Mouse (Mus musculus): ENCODE measurements around the gene Ell. TPM values are rescaled to one million over a fixed set of nuclear protein-coding genes. Genes with fewer than 3 reads are reported as not detected.
"Not testable (repeated sequence)": the region's sequence is repeated elsewhere in the genome, so short reads cannot be mapped to it uniquely, and the experiment has no call there.

Gene Ell
- polyA plus RNA-seq, 1 experiment from 2014 or later = 18.0 TPM

GRCm38 (mm10) chr8:70564696-70565235, 25.5 kb downstream of the Ell start:
- 81% methylated on average over 3 of the region's 3 CpGs for WGBS
- Histone ChIP-seq H3K9me3 (replicated peaks) (no peaks in the 10 kb centered on the region), H3K27ac (replicated peaks) (no peak overlapping the region), H3K27me3 (ENCODE audit: low read depth, poor library complexity, severe bottlenecking) (no peaks in the 10 kb centered on the region), H3K4me3 (no peak overlapping the region), H3K4me1 (peaks cover 32% of the 10 kb centered on the region), H3K36me3 (0 out of 2 replicates have a peak, but pooled peaks cover 2% of the 10 kb centered on the region)
- DNase-seq (ENCODE audit: low spot score) = no peak

GRCm38 (mm10) chr8:70565561-70565960, 26.3 kb downstream of the Ell start:
- H3K4me3 ChIP-seq = no peak overlapping the region
- 77% methylated on average over 3 of the region's 3 CpGs for WGBS
- peaks cover 34% of the 10 kb centered on the region for H3K4me1 ChIP-seq
- H3K27me3 ChIP-seq (ENCODE audit: low read depth, poor library complexity, severe bottlenecking) = no peaks in the 10 kb centered on the region
- H3K9me3 ChIP-seq (replicated peaks) = no peaks in the 10 kb centered on the region
- H3K27ac ChIP-seq (replicated peaks) = no peak overlapping the region
- no peak for DNase-seq (ENCODE audit: low spot score)
- H3K36me3 ChIP-seq = 0 out of 2 replicates have a peak, but pooled peaks cover 2% of the 10 kb centered on the region

- H3K27me3 ChIP-seq (ENCODE audit: low read depth, poor library complexity, severe bottlenecking) = no peaks in the 10 kb centered on the region
- no peak overlapping the region for H3K27ac ChIP-seq (replicated peaks)
- H3K9me3 ChIP-seq (replicated peaks) = no peaks in the 10 kb centered on the region
- H3K36me3 ChIP-seq = peaks cover 26% of the 10 kb centered on the region
- peaks cover 14% of the 10 kb centered on the region; the same call in 1 of the 2 replicates for H3K4me1 ChIP-seq
- H3K4me3 ChIP-seq = no peak overlapping the region
- no peak for DNase-seq (ENCODE audit: low spot score)
These were observed 31.1 kb downstream of the Ell start for GRCm38 (mm10) chr8:70570360-70570759.

GRCm38 (mm10) chr8:70570990-70571389, 31.7 kb downstream of the Ell start:
- no peaks in the 10 kb centered on the region for H3K27me3 ChIP-seq (ENCODE audit: low read depth, poor library complexity, severe bottlenecking)
- H3K4me1 ChIP-seq = peaks cover 14% of the 10 kb centered on the region; the same call in 1 of the 2 replicates
- no peak overlapping the region for H3K27ac ChIP-seq (replicated peaks)
- 86% methylated on average over 6 of the region's 6 CpGs for WGBS
- H3K36me3 ChIP-seq = peaks cover 26% of the 10 kb centered on the region
- no peak for DNase-seq (ENCODE audit: low spot score)
- no peaks in the 10 kb centered on the region for H3K9me3 ChIP-seq (replicated peaks)
- no peak overlapping the region for H3K4me3 ChIP-seq

GRCm38 (mm10) chr8:70574302-70574701, 35.0 kb downstream of the Ell start:
- H3K36me3 ChIP-seq = peaks cover 44% of the 10 kb centered on the region

GRCm38 (mm10) chr8:70574915-70575314, 35.7 kb downstream of the Ell start:
- Histone ChIP-seq H3K9me3 (replicated peaks) (no peaks in the 10 kb centered on the region), H3K36me3 (peaks cover 47% of the 10 kb centered on the region), H3K4me1 (peaks cover 12% of the 10 kb centered on the region; the same call in 1 of the 2 replicates), H3K27me3 (ENCODE audit: low read depth, poor library complexity, severe bottlenecking) (no peaks in the 10 kb centered on the region), H3K27ac (replicated peaks) (no peak overlapping the region), H3K4me3 (no peak overlapping the region)
- WGBS = 88% methylated on average over 4 of the region's 4 CpGs
- DNase-seq (ENCODE audit: low spot score) = no peak

More at GRCm38 (mm10) chr8:70574302-70574701, 35.0 kb downstream of the Ell start:
- no peak overlapping the region for H3K4me3 ChIP-seq
- no peak overlapping the region for H3K27ac ChIP-seq (replicated peaks)
- no peaks in the 10 kb centered on the region for H3K9me3 ChIP-seq (replicated peaks)
- H3K4me1 ChIP-seq = peaks cover 14% of the 10 kb centered on the region; the same call in 1 of the 2 replicates
- H3K27me3 ChIP-seq (ENCODE audit: low read depth, poor library complexity, severe bottlenecking) = no peaks in the 10 kb centered on the region
- DNase-seq (ENCODE audit: low spot score) = no peak

GRCm38 (mm10) chr8:70577207-70577606, 38.0 kb downstream of the Ell start:
- Histone ChIP-seq H3K27me3 (ENCODE audit: low read depth, poor library complexity, severe bottlenecking) (no peaks in the 10 kb centered on the region), H3K4me1 (no peaks in the 10 kb centered on the region), H3K4me3 (no peak overlapping the region), H3K27ac (replicated peaks) (no peak overlapping the region), H3K36me3 (peaks cover 70% of the 10 kb centered on the region), H3K9me3 (replicated peaks) (no peaks in the 10 kb centered on the region)
- 96% methylated on average over 3 of the region's 3 CpGs for WGBS
- no peak for DNase-seq (ENCODE audit: low spot score)

- Histone ChIP-seq H3K9me3 (replicated peaks) (no peaks in the 10 kb centered on the region), H3K36me3 (peaks cover 96% of the 10 kb centered on the region), H3K27me3 (ENCODE audit: low read depth, poor library complexity, severe bottlenecking) (no peaks in the 10 kb centered on the region), H3K27ac (replicated peaks) (no peak overlapping the region), H3K4me1 (no peaks in the 10 kb centered on the region), H3K4me3 (no peak overlapping the region)
- 94% methylated on average over 18 of the region's 18 CpGs for WGBS
- no peak for DNase-seq (ENCODE audit: low spot score)
These were observed 44.5 kb downstream of the Ell start for GRCm38 (mm10) chr8:70583476-70584387.

- 95% methylated on average over 9 of the region's 9 CpGs for WGBS
- no peak for DNase-seq (ENCODE audit: low spot score)
- Histone ChIP-seq H3K27me3 (ENCODE audit: low read depth, poor library complexity, severe bottlenecking) (no peaks in the 10 kb centered on the region), H3K4me1 (no peaks in the 10 kb centered on the region), H3K36me3 (peaks cover 99% of the 10 kb centered on the region), H3K27ac (replicated peaks) (peak overlapping the region; percentile 24; the same call in 1 of the 2 replicates), H3K4me3 (no peak overlapping the region), H3K9me3 (replicated peaks) (no peaks in the 10 kb centered on the region)
These were observed 45.5 kb downstream of the Ell start for GRCm38 (mm10) chr8:70584606-70585257.

- no peaks in the 10 kb centered on the region for H3K4me1 ChIP-seq
- peak; percentile 38 for DNase-seq (ENCODE audit: low spot score)
- H3K27ac ChIP-seq (replicated peaks) = peak overlapping the region; percentile 24; the same call in 1 of the 2 replicates
- whole genome bisulfite sequencing = 43% methylated on average over 7 of the region's 7 CpGs
- peaks cover 99% of the 10 kb centered on the region for H3K36me3 ChIP-seq
- H3K27me3 ChIP-seq (ENCODE audit: low read depth, poor library complexity, severe bottlenecking) = no peaks in the 10 kb centered on the region
- 0 out of 2 replicates have a peak overlapping the region, but pooled peaks have one; percentile 18 for H3K4me3 ChIP-seq
- H3K9me3 ChIP-seq (replicated peaks) = no peaks in the 10 kb centered on the region
These were observed 46.0 kb downstream of the Ell start for GRCm38 (mm10) chr8:70585258-70585652.

- H3K4me3 ChIP-seq; H3K4me1 ChIP-seq; DNase-seq (ENCODE audit: low spot score); H3K9me3 ChIP-seq (replicated peaks); H3K27me3 ChIP-seq (ENCODE audit: low read depth, poor library complexity, severe bottlenecking); H3K27ac ChIP-seq (replicated peaks): not testable (repeated sequence)
- peaks cover 95% of the 10 kb centered on the region for H3K36me3 ChIP-seq
- WGBS = 95% methylated on average over 4 of the region's 4 CpGs
These were observed 48.7 kb downstream of the Ell start for GRCm38 (mm10) chr8:70587955-70588354.

- H3K36me3 ChIP-seq = peaks cover 73% of the 10 kb centered on the region
- peaks cover 16% of the 10 kb centered on the region for H3K27me3 ChIP-seq (ENCODE audit: low read depth, poor library complexity, severe bottlenecking)
- no peak overlapping the region for H3K27ac ChIP-seq (replicated peaks)
- DNase-seq (ENCODE audit: low spot score) = no peak
- H3K4me3 ChIP-seq = no peak overlapping the region
- H3K4me1 ChIP-seq = peaks cover 36% of the 10 kb centered on the region
- WGBS = 90% methylated on average over 12 of the region's 12 CpGs
- no peaks in the 10 kb centered on the region for H3K9me3 ChIP-seq (replicated peaks)
These were observed 52.3 kb downstream of the Ell start for GRCm38 (mm10) chr8:70591569-70591968.
